ENCODE assay signal across 16 mouse cellular contexts in the genomic region with DNA sequence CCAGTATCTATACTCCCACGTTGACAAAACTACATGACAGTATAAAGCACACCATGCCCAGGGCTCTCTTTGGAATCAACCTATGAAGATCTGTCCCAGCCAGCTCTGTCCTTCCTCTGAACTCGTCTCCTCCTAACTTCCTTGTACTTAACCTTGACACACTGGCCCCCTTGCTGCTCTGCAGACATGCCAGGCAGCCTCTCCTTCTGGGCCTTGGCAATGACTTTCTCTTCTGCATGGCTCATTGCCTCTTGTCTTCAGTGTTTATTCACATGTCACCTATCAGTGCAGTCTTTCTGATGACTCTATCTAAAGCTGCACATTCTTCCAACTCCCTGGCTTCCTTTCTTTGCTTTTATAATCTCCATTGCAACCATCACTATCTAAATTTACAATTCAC.
"Had no signal": no experiment of that assay in that cellular context is flagged by ENCODE, and none has a peak within 500 bp of the region (broad histone marks: within the 10 kb centered on the region; RNA-seq: fewer than 3 reads in every experiment).

No protein-coding gene starts in this region.

- DNase-seq: kidney, postnatal 10 days; kidney, postnatal 4 days; liver, embryonic 13.5 days; lung, adult 2 months; lung, postnatal 14 days; lung, postnatal 4 days; retina, postnatal 1 day; right cerebral cortex, postnatal 25 days; spleen, adult 18-20 months; thymus, postnatal 25 days had no signal

- H3K9ac ChIP-seq: liver, embryonic 13.5 days; midbrain, embryonic 15.5 days; neural tube, embryonic 13.5 days; stomach, embryonic 15.5 days had no signal

- ATAC-seq: intestine, postnatal 0 days; midbrain, embryonic 15.5 days had no signal

- H3K9me3 ChIP-seq: liver, embryonic 13.5 days; midbrain, embryonic 15.5 days; neural tube, embryonic 13.5 days; stomach, embryonic 15.5 days had no signal

- H3K27ac ChIP-seq: liver, embryonic 13.5 days; midbrain, embryonic 15.5 days; neural tube, embryonic 13.5 days; stomach, embryonic 15.5 days had no signal

- H3K4me3 ChIP-seq: liver, embryonic 13.5 days; midbrain, embryonic 15.5 days; myocyte; neural tube, embryonic 13.5 days; stomach, embryonic 15.5 days had no signal

- H3K4me2 ChIP-seq: liver, embryonic 13.5 days; midbrain, embryonic 11.5 days; midbrain, embryonic 15.5 days; neural tube, embryonic 13.5 days; stomach, embryonic 15.5 days had no signal

- H3K4me1 ChIP-seq: liver, embryonic 13.5 days; midbrain, embryonic 15.5 days; neural tube, embryonic 13.5 days; stomach, embryonic 15.5 days had no signal

- H3K27me3 ChIP-seq: liver, embryonic 13.5 days; midbrain, embryonic 15.5 days; neural tube, embryonic 13.5 days; stomach, embryonic 15.5 days had no signal

- H3K36me3 ChIP-seq: liver, embryonic 13.5 days; midbrain, embryonic 15.5 days; neural tube, embryonic 13.5 days; stomach, embryonic 15.5 days had no signal
